Mouse (Mus musculus) C2C12 (cell line): ENCODE results near the gene Plekhg6. TPM values are rescaled to one million over a fixed set of nuclear protein-coding genes. Genes with fewer than 3 reads are reported as not detected.

ENCODE experiments used
- H3K27me3 ChIP-seq: one replicate; pipeline ENCODE4 v1.6.1; 2011; ENCODE audit not compliant: control insufficient read depth, insufficient read depth, insufficient read length
- H3K36me3 ChIP-seq: one replicate; pipeline ENCODE4 v1.6.1; 2011; ENCODE audit not compliant: control insufficient read depth, insufficient read depth
- H3K4me3 ChIP-seq: one replicate; pipeline ENCODE4 v1.5.1; 2011; ENCODE audit warnings: mild to moderate bottlenecking, control low read depth; ENCODE audit not compliant: poor library complexity, insufficient read depth, severe bottlenecking
- H3K79me2 ChIP-seq: one replicate; pipeline ENCODE4 v1.6.1; 2011; ENCODE audit not compliant: control insufficient read depth, insufficient read depth
- H3K79me3 ChIP-seq: one replicate; pipeline ENCODE4 v1.6.1; 2011; ENCODE audit warnings: low read depth, control low read depth
- H3ac ChIP-seq: one replicate; pipeline ENCODE3; 2011; ENCODE audit warnings: low read depth; ENCODE audit not compliant: control insufficient read depth, insufficient read length
- CEBPB ChIP-seq: IDR thresholded peaks from one replicate; pipeline ENCODE4 v1.6.1; 2011; ENCODE audit warnings: low read depth, mild to moderate bottlenecking, control low read depth, moderate library complexity
- CTCF ChIP-seq: IDR thresholded peaks from one replicate; pipeline ENCODE4 v1.5.1; 2011; ENCODE audit not compliant: control insufficient read depth, insufficient read depth, insufficient read length
- FOSL1 ChIP-seq: IDR thresholded peaks from one replicate; pipeline ENCODE4 v1.8.0; 2011; ENCODE audit warnings: mild to moderate bottlenecking, low read length; ENCODE audit not compliant: poor library complexity, insufficient read depth, severe bottlenecking
- MAX ChIP-seq: IDR thresholded peaks from one replicate; pipeline ENCODE4 v1.6.1; 2011; ENCODE audit warnings: mild to moderate bottlenecking, control low read depth
- MYOD1 ChIP-seq: IDR thresholded peaks from one replicate; pipeline ENCODE4 v1.6.1; 2011; ENCODE audit warnings: low read depth; ENCODE audit not compliant: control insufficient read depth, insufficient read length
- MYOG ChIP-seq: IDR thresholded peaks from one replicate; pipeline ENCODE4 v1.6.1; 2011; ENCODE audit not compliant: control insufficient read depth, insufficient read length; ENCODE audit errors: extremely low read depth
- USF1 ChIP-seq: IDR thresholded peaks from one replicate; pipeline ENCODE4 v1.6.1; 2011; ENCODE audit warnings: low read depth, mild to moderate bottlenecking, control low read depth, moderate library complexity
- polyA plus RNA-seq: library from polyadenylated mRNA; unstranded; fragments of >200 nt; fragmentation: generic; extraction: Trizol; gene quantifications from one replicate; pipeline ENCODE4 v1.2.1, GENCODE M21; 2012; ENCODE audit warnings: missing spikeins

Plekhg6 gene
- polyA plus RNA-seq, 1 experiment = 0.09 TPM

- TF ChIP-seq MYOD1 (no peak), MAX (no peak), FOSL1 (no peak), USF1 (no peak), CTCF (no peak), CEBPB (no peak), MYOG (no peak)
- no peak overlapping the region for H3ac ChIP-seq
These were observed 65.8 kb downstream of the Plekhg6 start for GRCm38 (mm10) chr6:125314746-125315145.

GRCm38 (mm10) chr6:125314231-125314563 is 66.4 kb downstream of the Plekhg6 start:
- Histone ChIP-seq H3ac (peak overlapping the region; percentile 61), H3K27me3 (no peaks in the 10 kb centered on the region), H3K79me3 (peaks cover 6% of the 10 kb centered on the region), H3K36me3 (peaks cover 25% of the 10 kb centered on the region), H3K79me2 (peaks cover 18% of the 10 kb centered on the region), H3K4me3 (peak overlapping the region; percentile 56)
- TF ChIP-seq CEBPB (no peak), MYOG (no peak), CTCF (no peak), MAX (no peak), USF1 (no peak), FOSL1 (no peak), MYOD1 (no peak)

More at GRCm38 (mm10) chr6:125314746-125315145, 65.8 kb downstream of the Plekhg6 start:
- peaks cover 20% of the 10 kb centered on the region for H3K36me3 ChIP-seq
- peaks cover 18% of the 10 kb centered on the region for H3K79me2 ChIP-seq
- H3K79me3 ChIP-seq = peaks cover 6% of the 10 kb centered on the region
- H3K4me3 ChIP-seq = no peak overlapping the region
- no peaks in the 10 kb centered on the region for H3K27me3 ChIP-seq

DNA sequence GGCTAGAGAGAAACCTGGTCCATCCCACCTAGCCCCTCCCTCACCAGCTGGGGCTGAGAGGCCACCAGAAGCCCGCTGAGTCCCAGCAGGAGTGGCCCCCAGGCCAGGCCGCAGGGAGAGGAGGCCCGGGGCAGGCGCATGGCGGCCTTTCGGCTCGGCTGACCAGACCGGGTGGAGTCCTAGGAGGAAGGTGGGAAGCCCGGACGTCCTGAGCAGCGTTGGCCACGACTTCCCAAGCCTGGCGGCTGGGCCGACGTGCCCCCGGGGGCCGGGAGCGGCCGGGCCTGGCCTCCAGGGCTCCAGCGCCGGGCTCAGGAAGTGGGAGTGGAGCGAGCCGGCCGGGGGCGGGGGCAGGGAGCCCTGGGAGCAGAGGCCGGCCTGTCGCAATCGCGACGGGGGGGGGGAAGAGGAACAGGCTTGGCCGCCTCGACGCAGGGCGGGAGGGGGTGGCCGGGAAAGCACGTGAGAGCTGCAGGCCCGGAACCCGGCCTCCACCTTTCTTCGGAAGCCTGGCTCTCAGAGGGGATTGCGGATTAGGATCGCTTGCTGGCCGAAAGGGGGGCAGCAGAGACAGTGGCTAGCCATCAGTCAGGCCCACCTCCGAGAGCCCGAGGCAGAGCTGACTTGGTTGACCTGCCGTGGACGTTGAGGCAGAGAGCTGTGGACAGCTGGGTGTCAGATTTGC is 66.9 kb downstream of the Plekhg6 start, which contains the start of gene Ltbr:
TSS of gene Ltbr (minus strand) at position 340 of the 685 bp plus-strand sequence.
- Histone ChIP-seq H3K27me3 (no peaks in the 10 kb centered on the region), H3K79me3 (peaks cover 6% of the 10 kb centered on the region), H3K4me3 (peak within 1 kb of the TSS; percentile 56), H3ac (peak within 1 kb of the TSS; percentile 94), H3K79me2 (peaks cover 18% of the 10 kb centered on the region), H3K36me3 (peaks cover 27% of the 10 kb centered on the region)
- TF ChIP-seq USF1 = no peak
- TF ChIP-seq MAX = peak; percentile 74
- TF ChIP-seq MYOD1 = no peak
- TF ChIP-seq CTCF = no peak
- peak; percentile 73 for TF ChIP-seq CEBPB
- TF ChIP-seq FOSL1 = no peak
- TF ChIP-seq MYOG = no peak

Other genes starting within 250 kb of the Plekhg6 start
- 132 TPM for gene Nop2, start 248.9 kb downstream of the Plekhg6 start, polyA plus RNA-seq
- 18.4 TPM for gene Iffo1, start 235.6 kb downstream of the Plekhg6 start, polyA plus RNA-seq
- 7,334 TPM for gene Gapdh, start 214.3 kb downstream of the Plekhg6 start, polyA plus RNA-seq
- 78.7 TPM for gene Ncapd2, start 189.1 kb downstream of the Plekhg6 start, polyA plus RNA-seq
- 147 TPM for gene Mrpl51, start 189.0 kb downstream of the Plekhg6 start, polyA plus RNA-seq
- gene Vamp1, start 165.2 kb downstream of the Plekhg6 start, polyA plus RNA-seq = 0.69 TPM
- 2.3 TPM for gene Tapbpl, start 148.9 kb downstream of the Plekhg6 start, polyA plus RNA-seq
- gene Cd27, start 143.8 kb downstream of the Plekhg6 start, polyA plus RNA-seq = 0.07 TPM
- 0.05 TPM for gene Tuba3a, start 94.8 kb downstream of the Plekhg6 start, polyA plus RNA-seq
- gene Ltbr, start 66.9 kb downstream of the Plekhg6 start, polyA plus RNA-seq = 83.0 TPM
- gene Scnn1a, start 60.1 kb downstream of the Plekhg6 start, polyA plus RNA-seq = 0.16 TPM
- gene Tnfrsf1a, start 31.4 kb downstream of the Plekhg6 start, polyA plus RNA-seq = 65.4 TPM
- 236 TPM for gene Cd9, start 114.0 kb upstream of the Plekhg6 start, polyA plus RNA-seq
- gene Vwf, start 166.0 kb upstream of the Plekhg6 start, polyA plus RNA-seq = 0.04 TPM